Mouse (Mus musculus) large intestine, adult 2 months (tissue): ENCODE data around the gene Ncaph2. TPM values are rescaled to one million over a fixed set of nuclear protein-coding genes. Genes with fewer than 3 reads are reported as not detected.

ENCODE experiments used
- DNase-seq: peaks from one replicate; pipeline ENCODE4 v3.0.0-alpha.2; 2012; ENCODE audit warnings: low read depth, low spot score
- WGBS: fragments of 180-500 bp; shearing (Covaris S2); methylation state at CpG from one replicate; pipeline ENCODE4 v1.1.7; 2018; 5-methylcytosine and 5-hydroxymethylcytosine counted together
- polyA plus RNA-seq: library from polyadenylated mRNA; depleted of rRNA; stranded (reverse); fragments of >200 nt; gene quantifications from 2 replicates; pipeline ENCODE4 v1.2.3, GENCODE M21; 2012; rRNA removed

Gene Ncaph2
- polyA plus RNA-seq, 1 experiment: 131 TPM

DNA sequence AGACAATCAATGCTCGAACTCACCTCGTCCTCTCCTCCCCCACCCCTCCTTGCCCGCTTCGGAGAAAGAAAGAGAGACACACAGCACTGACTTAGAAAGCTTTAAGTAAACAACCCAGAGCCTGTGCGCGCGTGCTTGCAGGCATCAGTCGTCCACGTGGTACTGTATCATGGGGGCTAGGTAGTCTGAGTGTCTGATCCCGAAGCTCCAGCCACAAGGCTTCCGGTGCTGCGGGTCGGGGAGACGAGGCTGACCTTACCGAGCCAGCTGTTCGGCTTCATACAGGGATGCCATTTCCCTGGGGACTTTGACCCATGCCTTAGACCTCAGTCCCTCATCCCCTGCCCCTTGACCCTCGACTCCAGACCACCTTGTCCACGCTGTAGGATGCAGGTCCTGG lies 21.8 kb downstream of the Ncaph2 start:
- 7% methylated on average over 18 of the region's 18 CpGs for WGBS
- no peak for DNase-seq

DNA sequence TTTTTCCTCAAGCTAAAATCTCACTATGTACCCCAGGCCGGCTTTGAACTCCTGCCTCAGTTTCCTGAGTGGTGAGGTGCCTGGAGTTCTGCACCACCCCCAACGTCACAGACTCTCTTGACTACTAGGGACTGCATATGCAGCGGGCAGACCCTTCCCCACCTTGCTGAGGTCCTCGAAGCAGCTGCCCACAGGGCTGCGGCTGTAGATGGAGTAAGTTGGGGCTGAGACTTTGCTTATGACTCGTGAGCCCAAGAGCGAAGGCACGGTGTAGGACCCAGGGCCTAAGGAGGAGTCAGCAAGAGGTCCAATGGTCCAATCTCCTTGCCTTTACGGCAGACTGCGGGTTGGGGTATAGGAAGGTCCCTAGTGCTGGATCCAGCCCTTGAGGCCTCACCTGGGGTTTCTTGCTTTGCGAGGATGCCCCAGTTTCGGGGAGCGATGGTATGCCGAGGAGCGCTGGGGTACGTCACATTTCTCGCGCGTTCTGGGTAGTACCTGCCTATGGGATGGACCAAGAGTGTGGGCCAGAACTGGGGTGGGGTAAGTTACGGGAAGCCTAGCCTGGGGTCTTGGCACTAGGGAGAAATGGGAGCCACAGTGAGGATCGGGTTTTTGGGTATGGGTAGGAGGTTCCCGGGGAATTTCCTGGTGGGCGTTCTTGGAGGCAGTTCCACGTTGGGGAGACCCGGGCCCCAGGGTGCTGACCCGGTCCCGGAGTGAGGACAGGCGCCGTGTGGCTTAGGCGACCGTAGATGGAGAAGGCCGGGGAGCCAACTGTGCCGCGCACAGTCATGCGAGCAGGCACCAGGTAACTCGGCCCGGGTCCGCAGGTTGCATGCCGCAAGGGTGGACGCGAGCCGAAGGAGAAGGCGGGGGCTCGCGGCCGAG lies 22.7 kb downstream of the Ncaph2 start:
- 19% methylated on average over 46 of the region's 46 CpGs for WGBS
- no peak for DNase-seq

DNA sequence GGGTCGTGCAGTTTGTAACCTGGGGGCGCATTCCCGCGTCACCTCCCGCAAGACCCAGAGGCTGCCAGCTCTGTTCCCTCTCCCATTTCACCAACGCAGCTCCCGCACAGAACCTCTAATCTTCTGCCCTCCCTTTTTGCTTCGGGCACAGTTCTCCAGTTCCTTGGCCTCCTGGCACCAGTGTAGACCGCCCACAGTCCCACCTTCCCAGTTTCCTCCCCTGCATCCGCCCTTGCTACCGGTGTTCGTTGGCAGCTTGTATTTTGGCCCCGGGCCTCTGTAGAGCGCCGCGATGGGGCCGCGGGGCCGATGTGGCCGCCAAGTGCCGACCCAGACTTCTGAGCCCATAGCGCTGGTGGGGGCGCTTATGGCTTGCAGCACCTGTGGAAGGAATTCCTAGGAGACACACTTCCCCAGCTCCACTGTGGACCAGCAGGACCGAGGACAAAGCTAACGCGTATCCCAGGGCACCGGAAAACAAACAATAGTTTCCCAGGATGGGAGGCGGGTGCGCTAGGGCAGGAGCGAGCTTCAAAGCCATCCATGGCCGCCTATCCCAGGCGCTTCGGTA lies 23.4 kb downstream of the Ncaph2 start, which contains the start of gene Odf3b:
Gene Odf3b (minus strand): TSS at position 452 of the 571 bp plus-strand sequence.
- WGBS: under 1% methylated on average over 33 of the region's 33 CpGs
- no peak for DNase-seq

DNA sequence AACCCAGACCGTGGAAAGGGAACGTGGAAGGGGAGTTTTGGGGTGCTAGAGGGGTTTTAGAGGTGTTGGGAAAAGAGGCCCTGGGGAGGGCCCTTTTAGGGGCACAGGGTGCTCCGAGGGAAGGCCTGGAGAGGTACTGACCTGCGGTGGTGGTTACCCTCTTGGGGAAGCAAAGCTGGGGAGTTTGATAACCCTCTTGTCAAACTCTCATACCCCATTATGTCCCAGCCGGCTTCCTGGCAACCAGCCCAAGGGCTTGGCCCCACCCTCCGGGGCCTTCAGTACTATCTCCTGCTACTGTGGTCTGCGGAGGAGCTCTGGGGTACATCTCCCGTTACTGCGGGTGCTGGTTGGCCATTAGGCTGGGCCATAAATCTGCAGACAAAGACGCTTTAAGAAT lies 23.9 kb downstream of the Ncaph2 start:
- no peak for DNase-seq
- 20% methylated on average over 10 of the region's 10 CpGs for WGBS

DNA sequence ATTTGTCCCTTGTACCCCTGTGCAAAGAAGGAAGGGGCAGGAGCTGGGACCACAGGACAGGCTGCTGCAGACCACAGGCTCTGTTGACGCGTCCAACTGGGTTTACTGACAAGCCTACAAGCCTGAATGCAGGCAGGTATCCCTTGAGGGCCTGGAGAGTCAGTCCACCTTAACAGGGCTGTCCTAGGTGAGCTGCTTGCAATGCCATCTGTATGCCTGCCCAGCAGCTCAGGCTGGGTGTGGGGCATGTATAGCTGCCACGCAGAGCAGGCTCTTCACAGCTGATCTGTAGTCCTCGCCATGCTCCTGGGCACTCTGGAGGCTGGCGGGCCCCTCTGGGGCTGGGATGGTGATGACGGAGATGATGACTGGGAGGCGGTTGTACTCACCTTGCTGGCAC lies 29.1 kb downstream of the Ncaph2 start, which contains the start of gene Klhdc7b:
Gene Klhdc7b (plus strand): TSS at position 301 of the 400 bp plus-strand sequence.
- no peak for DNase-seq
- 83% methylated on average over 7 of the region's 7 CpGs for WGBS

DNA sequence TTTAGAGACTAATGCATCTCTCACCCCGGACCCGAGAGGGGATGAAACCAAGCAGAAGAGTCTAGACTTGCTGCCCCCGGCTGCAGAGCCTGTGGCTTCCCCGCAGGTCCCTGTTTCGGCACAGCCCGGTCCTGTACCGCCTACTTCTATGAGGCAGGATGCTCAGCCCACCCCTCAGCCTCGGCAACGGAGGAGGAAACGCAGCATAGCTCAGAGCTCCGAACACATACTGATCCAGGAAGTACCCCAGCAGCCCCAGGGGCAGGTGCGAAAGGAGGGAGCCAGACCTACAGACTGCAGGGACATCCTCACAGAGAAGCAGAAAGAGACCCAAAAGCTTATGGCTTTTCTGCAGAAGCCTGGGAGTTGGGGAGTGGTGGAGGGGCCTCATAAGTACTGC lies 31.6 kb downstream of the Ncaph2 start:
- DNase-seq: no peak
- 51% methylated on average over 12 of the region's 12 CpGs for WGBS

DNA sequence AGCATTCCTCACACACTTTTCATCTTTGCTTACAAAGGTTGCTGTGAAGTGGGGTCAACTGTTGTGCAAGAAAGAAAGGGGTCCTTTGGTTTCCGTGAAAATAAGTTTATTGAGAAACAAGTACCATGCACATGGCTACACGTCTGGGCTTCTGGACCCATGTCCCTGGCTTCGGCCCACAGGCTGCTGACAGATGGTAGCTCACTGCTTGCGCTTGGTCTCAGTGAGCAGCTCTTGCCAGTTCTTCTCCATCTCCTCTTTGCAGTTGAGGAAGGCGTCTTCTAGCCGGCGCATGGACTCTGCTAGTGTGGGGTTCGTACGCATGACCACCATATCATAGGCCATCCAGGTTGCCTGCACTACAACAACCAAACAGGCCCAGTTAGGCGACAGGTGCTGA lies 34.6 kb downstream of the Ncaph2 start:
- WGBS: 95% methylated on average over 10 of the region's 10 CpGs
- no peak for DNase-seq

DNA sequence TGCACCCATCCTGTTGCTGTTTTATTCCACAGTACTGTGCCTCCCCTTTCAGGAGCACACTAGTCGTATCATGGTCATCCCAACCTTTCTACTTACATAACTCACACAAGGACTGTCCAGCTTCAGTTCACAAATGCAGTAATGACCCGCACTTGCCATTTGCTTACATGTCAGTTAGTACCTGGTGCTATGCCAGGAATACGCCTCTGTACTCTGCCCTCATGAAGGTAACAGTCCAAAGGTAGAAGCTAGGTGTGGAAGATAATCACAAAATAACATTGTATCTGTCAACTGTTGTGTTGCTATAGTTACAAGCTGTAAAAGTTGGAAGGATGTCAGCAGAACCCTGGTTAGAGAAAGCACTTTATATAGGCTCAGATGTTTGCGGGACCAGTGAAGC lies 41.4 kb downstream of the Ncaph2 start:
- 36% methylated on average over 4 of the region's 4 CpGs for WGBS
- peak; percentile 96 for DNase-seq

DNA sequence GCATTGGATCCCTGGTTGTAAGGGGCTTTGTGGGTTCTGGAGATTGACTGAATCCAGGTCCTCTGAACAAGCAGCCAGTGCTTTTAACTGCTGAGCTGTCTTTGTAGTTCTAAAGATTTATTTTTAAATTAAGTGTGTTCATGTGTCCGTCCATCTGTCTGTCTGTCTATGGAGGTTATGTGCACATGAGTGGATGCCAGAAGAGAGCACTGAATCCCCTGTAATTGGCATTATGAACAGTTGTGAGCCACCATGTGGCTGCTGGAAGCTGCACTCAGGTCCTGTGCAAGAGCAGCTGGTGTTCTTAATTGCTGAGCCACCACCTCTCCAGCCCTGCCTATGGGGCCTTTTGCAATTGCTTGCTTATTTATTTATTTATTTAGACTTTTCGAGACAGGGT lies 42.6 kb downstream of the Ncaph2 start:
- no peak for DNase-seq
- WGBS: 66% methylated on average over 2 of the region's 2 CpGs

DNA sequence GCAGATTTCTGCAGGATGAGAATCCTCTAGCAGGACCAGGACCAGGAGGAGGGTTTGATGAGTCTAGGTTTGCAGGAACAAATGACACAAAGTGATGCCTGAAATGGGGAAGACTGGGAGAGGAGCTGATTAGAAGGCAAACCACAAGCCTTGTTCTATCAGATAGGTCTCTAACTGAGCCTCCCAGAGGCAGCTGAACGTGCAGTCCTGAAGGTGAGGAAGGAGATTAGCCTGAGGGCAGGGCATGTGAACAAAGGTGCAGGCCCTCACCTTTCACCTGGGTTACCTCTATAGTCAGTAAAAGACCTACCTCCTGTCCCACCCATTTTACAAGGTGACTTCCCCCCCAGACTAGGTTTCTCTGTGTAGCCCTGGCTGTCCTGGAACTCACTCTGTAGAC lies 44.2 kb downstream of the Ncaph2 start:
- 23% methylated on average over 1 of the region's 1 CpGs for WGBS
- DNase-seq: no peak

DNA sequence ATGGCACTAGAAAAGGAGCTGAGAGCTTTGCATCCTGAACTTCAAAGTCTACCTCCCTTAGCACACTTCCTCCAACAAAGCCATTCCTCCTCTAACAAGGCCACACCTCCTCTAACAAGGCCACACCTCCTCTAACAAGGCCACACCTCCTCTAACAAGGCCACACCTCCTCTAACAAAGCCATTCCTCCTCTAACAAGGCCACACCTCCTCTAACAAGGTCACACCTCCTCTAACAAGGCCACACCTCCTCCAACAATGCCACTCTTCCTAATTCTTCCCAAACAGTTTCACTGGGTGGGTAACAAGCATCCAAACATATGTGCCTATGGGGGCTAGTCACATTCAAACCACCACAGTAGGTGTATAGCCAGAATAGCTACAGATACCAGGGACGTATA lies 47.0 kb downstream of the Ncaph2 start:
- 88% methylated on average over 1 of the region's 1 CpGs for WGBS
- DNase-seq: no peak

DNA sequence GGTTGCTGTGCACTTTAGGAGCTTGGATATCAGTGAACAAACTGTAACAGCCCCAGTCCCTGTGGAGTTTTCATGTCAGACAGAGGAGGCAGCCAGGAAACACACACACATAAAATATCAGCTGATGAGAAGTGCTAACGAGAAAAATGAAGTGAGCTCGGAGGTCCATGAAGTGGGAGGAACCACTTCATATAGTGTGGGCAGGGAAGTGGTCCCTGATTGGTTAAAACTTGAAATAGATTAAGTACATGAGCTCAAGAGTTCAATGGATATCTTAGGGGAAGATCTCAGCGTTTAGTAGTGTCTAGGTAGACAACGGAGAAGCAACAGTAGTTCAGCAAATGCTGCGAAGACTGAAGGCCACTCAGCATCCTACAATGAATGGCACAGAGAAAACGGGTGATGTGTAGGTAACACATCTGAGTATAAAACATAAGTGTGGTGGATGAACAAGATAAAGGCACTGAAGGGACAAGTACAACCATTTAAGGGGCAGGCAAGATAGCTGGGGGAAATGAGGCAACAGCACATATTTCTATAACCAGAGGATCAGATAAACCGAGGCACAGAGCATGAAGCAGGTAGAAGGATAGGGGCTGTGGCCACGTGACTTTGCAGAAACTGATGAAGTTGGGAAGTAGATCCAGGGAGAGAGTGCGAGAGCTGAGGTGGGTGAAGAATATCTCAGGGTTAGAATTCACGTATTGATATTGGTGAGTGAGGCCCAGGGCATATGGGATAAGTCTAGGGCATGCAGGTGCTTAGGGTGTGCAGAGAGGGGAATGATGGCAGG lies 49.5 kb downstream of the Ncaph2 start:
- WGBS: 76% methylated on average over 10 of the region's 10 CpGs
- no peak for DNase-seq

DNA sequence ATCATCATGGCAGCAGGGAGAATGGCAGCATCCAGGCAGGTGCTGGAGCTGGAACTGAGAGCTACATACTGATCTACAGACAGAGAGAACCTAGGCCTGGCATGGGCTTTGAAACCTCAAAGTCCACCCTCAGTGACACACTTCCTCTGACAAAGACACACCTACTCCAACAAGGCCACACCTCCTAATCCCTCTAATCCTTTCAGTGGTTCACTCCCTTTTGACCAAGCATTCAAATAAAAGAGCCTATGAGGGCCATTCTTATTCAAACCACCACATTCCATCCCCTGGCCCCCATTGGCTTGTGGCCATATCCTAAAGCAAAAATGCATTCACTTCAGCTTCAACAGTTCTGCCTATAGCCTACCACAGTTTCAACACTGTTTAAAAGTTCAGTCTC lies 51.2 kb downstream of the Ncaph2 start:
- DNase-seq: no peak

DNA sequence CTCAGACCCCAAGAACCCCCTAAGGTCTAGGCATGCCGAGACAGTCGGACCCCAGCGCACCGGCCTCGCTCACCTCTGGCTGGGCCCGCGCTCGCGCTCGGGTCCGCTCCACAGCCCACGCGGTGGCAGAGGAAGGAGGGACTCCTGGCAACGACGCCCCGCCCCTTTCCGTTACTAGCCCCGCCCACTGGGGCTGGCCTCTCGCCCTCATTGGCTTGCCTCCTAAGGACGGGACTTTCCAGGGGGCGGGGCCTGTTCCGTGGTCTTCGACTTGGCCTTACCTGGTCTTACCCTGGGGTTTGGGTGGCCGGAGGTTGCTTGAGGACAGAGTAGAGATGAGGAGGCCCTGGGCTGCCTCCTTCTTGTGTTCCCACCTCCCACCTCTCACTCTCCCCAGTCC lies 54.6 kb downstream of the Ncaph2 start, which contains the start of gene Syce3:
Gene Syce3 (minus strand): TSS at position 386 of the 400 bp plus-strand sequence.
- 83% methylated on average over 24 of the region's 24 CpGs for WGBS
- no peak for DNase-seq

DNA sequence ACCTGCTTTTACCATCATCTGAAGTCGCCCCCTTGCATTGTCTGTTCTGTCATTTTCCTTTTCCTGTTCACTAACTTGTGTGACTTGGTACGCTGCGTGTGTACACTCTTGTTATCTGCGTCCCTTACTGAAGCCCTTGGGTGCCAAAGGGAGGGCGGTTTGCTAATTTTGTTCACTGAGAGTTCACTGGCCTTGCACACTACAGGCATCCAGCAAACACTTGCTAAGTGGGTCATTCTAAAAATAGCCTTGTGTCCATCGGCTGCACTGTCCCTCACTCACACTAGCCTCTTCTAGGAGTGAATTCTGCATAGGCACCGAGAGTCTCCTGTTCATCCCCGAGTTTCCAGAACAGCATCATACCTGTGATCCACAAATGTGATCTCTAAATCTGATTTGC lies 59.8 kb downstream of the Ncaph2 start:
- WGBS: 83% methylated on average over 8 of the region's 8 CpGs
- DNase-seq: no peak

DNA sequence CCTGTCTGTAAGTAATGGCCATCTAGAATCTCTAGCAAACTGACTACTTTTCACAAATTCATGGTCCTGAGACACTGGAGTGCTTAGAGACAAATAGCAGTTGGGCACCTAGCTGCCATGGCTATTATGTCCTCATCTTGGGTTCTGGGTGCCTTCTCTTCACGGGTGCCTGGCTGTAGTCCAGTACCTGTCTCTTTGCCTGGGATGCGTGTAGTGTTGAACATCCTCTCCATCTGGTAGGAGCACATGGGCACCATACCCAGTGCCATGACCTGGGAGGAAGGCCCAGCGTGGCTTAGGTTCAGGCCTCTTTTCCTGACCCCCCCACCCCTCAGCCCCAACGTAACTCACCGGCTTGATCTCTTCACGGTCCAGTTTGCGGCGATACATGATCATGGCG lies 66.4 kb downstream of the Ncaph2 start:
- no peak for DNase-seq
- WGBS: 94% methylated on average over 9 of the region's 9 CpGs

Other genes with a start within 250 kb of the Ncaph2 start
- gene Tubgcp6, start 232.6 kb upstream of the Ncaph2 start, polyA plus RNA-seq: 25.5 and 28.3 TPM in 2 replicates
- gene Hdac10, start 227.0 kb upstream of the Ncaph2 start, polyA plus RNA-seq: 23.9 and 25.4 TPM in 2 replicates
- 3.7 and 4.7 TPM in 2 replicates for gene Mapk12, start 215.0 kb upstream of the Ncaph2 start, polyA plus RNA-seq
- 3.6 and 4.4 TPM in 2 replicates for gene Mapk11, start 206.1 kb upstream of the Ncaph2 start, polyA plus RNA-seq
- gene Plxnb2, start 174.9 kb upstream of the Ncaph2 start, polyA plus RNA-seq: 273 and 310 TPM in 2 replicates
- 10.8 and 11.2 TPM in 2 replicates for gene Dennd6b, start 159.2 kb upstream of the Ncaph2 start, polyA plus RNA-seq
- 41.0 and 86.0 TPM in 2 replicates for gene Ppp6r2, start 144.2 kb upstream of the Ncaph2 start, polyA plus RNA-seq
- gene Sbf1, start 40.4 kb upstream of the Ncaph2 start, polyA plus RNA-seq: 145 and 152 TPM in 2 replicates
- 1.1 and 2.2 TPM in 2 replicates for gene Adm2, start 33.0 kb upstream of the Ncaph2 start, polyA plus RNA-seq
- gene Miox, start 21.3 kb upstream of the Ncaph2 start, polyA plus RNA-seq: 0.36 TPM in 1 of 2 replicates, not detected in the other
- gene Lmf2, start 60 bp upstream of the Ncaph2 start, polyA plus RNA-seq: 26.3 and 28.9 TPM in 2 replicates
- 70.4 and 142 TPM in 2 replicates for gene Sco2, start 18.1 kb downstream of the Ncaph2 start, polyA plus RNA-seq
- gene Tymp, start 21.3 kb downstream of the Ncaph2 start, polyA plus RNA-seq: 5.5 and 30.9 TPM in 2 replicates
- gene Odf3b, start 23.6 kb downstream of the Ncaph2 start, polyA plus RNA-seq: 21.1 and 57.4 TPM in 2 replicates
- 0.10 and 0.58 TPM in 2 replicates for gene Klhdc7b, start 29.2 kb downstream of the Ncaph2 start, polyA plus RNA-seq
- 0.51 and 0.89 TPM in 2 replicates for gene Syce3, start 54.8 kb downstream of the Ncaph2 start, polyA plus RNA-seq
- 3.7 and 6.9 TPM in 2 replicates for gene Cpt1b, start 70.1 kb downstream of the Ncaph2 start, polyA plus RNA-seq
- 0.57 and 0.67 TPM in 2 replicates for gene C730034F03Rik, start 73.9 kb downstream of the Ncaph2 start, polyA plus RNA-seq
- 0.68 and 1.4 TPM in 2 replicates for gene Gm44502, start 74.0 kb downstream of the Ncaph2 start, polyA plus RNA-seq
- 125 and 129 TPM in 2 replicates for gene Chkb, start 74.2 kb downstream of the Ncaph2 start, polyA plus RNA-seq
- gene Mapk8ip2, start 98.2 kb downstream of the Ncaph2 start, polyA plus RNA-seq: 1.1 and 1.2 TPM in 2 replicates
- 16.9 and 27.7 TPM in 2 replicates for gene Arsa, start 121.7 kb downstream of the Ncaph2 start, polyA plus RNA-seq
- gene Shank3, start 143.9 kb downstream of the Ncaph2 start, polyA plus RNA-seq: 3.0 and 5.5 TPM in 2 replicates
- 0.19 and 0.40 TPM in 2 replicates for gene Acr, start 212.6 kb downstream of the Ncaph2 start, polyA plus RNA-seq
- 6.2 and 7.2 TPM in 2 replicates for gene Rabl2, start 236.2 kb downstream of the Ncaph2 start, polyA plus RNA-seq